Mouse (Mus musculus): ENCODE measurements at regions not wholly inside any gene's neighbourhood (a gene's known extent, or its start where the extent isn't known, plus 50 kb on each side); places are given as distances from the start of the nearest gene placed in this dataset.

DNA sequence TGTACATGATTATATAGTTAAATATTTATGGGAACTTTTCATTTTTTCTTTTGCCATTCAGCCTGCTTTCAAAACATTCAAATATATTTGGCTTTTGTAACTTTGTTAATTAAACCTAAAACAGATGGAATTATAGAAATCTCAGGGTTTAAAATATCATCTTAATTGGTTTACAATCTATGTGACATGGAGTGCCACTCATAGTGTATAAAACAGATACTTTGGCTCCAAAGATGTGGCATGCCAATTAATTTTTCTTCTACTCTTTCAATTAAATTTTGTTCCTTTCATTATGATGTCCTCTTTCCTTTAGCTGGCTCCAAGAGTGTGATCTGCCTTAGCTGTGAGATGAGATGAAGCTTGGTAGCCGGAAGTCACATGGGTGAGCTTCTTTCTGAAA is 103.0 kb downstream of the Neurod6 start:
- no peak overlapping the region for H3K9ac ChIP-seq
- H3K4me3 ChIP-seq = no peak overlapping the region
- no peaks in the 10 kb centered on the region for H3K9me3 ChIP-seq
- H3K27ac ChIP-seq = no peak overlapping the region
- H3K4me2 ChIP-seq (replicated peaks) = no peak overlapping the region
- ATAC-seq (ENCODE audit: insufficient number of reproducible peaks, insufficient read depth, low FRiP score, low TSS enrichment) = no peak
- H3K27me3 ChIP-seq = no peaks in the 10 kb centered on the region
- H3K36me3 ChIP-seq = no peaks in the 10 kb centered on the region
- WGBS = 92% methylated on average over 1 of the region's 1 CpGs
- no peaks in the 10 kb centered on the region for H3K4me1 ChIP-seq

DNA sequence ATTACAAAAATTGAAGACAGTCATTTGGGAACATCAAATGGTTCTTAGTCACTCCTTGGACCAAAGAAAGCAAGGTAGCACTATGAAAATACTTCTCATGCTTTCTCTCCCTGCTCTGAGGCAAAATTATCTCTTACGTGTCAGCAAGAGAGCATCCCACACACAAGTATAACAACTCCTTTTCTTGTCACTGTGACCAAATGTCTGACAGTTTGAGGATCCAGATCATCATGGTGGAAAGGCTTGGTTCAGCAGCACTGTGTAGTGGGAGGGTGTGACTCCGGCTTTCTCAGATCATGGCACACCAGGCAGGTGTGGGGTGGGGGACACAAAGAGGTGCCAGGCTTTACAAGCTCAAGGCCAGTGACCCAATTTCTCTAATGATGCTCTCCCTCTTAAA is 113.5 kb downstream of the Neurod6 start:
- no peaks in the 10 kb centered on the region for H3K9me3 ChIP-seq
- no peak overlapping the region for H3K9ac ChIP-seq
- H3K4me3 ChIP-seq = no peak overlapping the region
- no peak for ATAC-seq (ENCODE audit: insufficient number of reproducible peaks, insufficient read depth, low FRiP score, low TSS enrichment)
- H3K4me2 ChIP-seq (replicated peaks) = no peak overlapping the region
- H3K27me3 ChIP-seq = no peaks in the 10 kb centered on the region
- H3K36me3 ChIP-seq = no peaks in the 10 kb centered on the region
- no peaks in the 10 kb centered on the region for H3K4me1 ChIP-seq
- H3K27ac ChIP-seq = no peak overlapping the region
- 84% methylated on average over 2 of the region's 2 CpGs for WGBS

DNA sequence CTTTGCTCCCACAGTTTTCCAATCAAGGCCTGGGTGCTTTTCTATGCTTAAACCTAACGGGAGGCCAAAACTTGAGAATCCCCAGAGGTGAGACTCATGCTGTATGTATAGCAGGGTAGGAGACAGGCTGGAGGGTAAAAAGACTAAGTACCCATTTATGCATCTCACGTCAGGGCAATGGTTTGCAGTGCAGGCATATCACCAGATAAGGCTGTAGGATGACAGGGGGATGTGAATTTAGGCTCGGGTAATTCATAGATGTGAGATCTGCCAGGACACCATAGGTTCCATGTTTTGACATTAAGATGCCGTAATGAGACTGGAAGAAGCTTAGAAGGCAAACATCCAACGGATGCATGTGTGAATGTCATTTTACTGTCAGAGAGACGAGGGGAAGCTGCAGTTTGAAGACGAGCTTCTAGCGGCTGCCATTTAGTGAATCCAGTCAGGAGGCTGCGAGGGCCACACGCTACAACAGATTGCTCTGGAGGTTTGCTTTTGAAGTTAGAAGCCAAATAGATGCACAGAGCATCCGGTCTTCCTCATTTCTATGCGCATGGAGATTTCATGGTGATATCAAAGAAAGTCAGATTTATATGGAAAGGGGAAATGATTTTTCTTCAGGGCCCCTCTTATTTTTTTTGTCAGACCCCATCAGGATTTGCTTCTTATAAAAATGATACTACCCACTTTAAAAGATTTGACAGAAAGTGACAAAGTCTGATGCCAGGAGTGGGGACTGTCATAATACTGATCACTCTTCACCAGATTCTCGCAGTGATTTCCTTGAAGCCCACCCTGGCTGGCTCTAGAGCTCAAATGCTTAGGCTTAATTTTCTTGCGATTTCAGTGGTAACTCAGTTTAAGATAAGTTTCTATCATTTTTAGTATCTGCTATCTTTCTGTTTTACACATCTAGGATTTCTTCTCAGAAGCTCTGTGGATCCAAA is 113.8 kb downstream of the Adcyap1r1 start:
- Histone ChIP-seq H3K27ac (no peak overlapping the region), H3K4me1 (no peaks in the 10 kb centered on the region), H3K27me3 (no peaks in the 10 kb centered on the region), H3K9me3 (no peaks in the 10 kb centered on the region), H3K4me2 (replicated peaks) (no peak overlapping the region), H3K4me3 (no peak overlapping the region), H3K36me3 (no peaks in the 10 kb centered on the region), H3K9ac (no peak overlapping the region)
- 78% methylated on average over 14 of the region's 14 CpGs for WGBS
- ATAC-seq (ENCODE audit: insufficient number of reproducible peaks, insufficient read depth, low FRiP score, low TSS enrichment) = no peak

DNA sequence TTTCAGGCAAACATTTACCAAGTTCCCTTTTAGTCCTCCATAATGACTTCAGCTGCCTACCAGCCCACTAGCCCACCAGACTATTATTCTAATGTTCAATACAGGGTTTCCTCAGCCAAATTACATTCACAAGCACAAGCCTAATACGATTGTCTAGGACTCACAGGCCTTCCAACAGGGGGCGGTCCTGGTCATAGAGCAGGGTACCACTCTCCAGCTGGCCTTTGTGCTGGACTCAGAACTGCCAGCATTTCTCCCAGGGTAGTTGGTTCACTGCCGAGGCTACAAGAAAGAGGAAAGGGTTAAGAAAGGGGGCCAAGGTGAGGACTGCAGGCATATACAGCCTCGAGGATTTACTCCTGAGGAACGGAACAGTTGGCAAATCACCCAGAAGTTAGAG is 108.8 kb downstream of the Adcyap1r1 start:
- no peak for ATAC-seq (ENCODE audit: insufficient number of reproducible peaks, insufficient read depth, low FRiP score, low TSS enrichment)
- 51% methylated on average over 5 of the region's 5 CpGs for WGBS
- H3K36me3 ChIP-seq = no peaks in the 10 kb centered on the region
- H3K27ac ChIP-seq = no peak overlapping the region
- H3K4me2 ChIP-seq (replicated peaks) = no peak overlapping the region
- no peak overlapping the region for H3K4me3 ChIP-seq
- no peaks in the 10 kb centered on the region for H3K9me3 ChIP-seq
- 0 out of 2 replicates have a peak, but pooled peaks cover 5% of the 10 kb centered on the region for H3K27me3 ChIP-seq
- H3K4me1 ChIP-seq = no peaks in the 10 kb centered on the region
- H3K9ac ChIP-seq = no peak overlapping the region

DNA sequence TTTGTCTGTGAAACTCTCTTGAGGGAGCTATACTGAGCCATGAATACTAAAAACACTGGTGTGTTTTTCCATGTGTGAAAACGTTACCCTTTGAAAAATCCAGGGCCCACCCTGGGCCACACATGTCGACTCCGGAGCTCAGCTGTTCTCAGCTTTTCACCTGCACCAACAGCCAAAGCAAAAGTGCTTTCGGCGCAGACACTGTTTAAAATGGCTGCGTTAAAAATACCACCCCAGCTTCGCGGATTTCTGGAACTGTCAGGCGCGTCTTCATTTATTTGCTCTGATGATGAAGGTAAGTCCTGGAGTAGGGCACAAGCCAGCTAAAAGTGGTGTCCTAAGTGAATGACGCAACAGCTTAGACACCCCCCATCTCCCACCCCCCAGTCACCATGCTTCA is 108.0 kb downstream of the Adcyap1r1 start:
- Histone ChIP-seq H3K27ac (no peak overlapping the region), H3K4me2 (replicated peaks) (no peak overlapping the region), H3K4me1 (no peaks in the 10 kb centered on the region), H3K36me3 (no peaks in the 10 kb centered on the region), H3K9me3 (no peaks in the 10 kb centered on the region), H3K9ac (no peak overlapping the region), H3K4me3 (no peak overlapping the region), H3K27me3 (0 out of 2 replicates have a peak, but pooled peaks cover 5% of the 10 kb centered on the region)
- ATAC-seq (ENCODE audit: insufficient number of reproducible peaks, insufficient read depth, low FRiP score, low TSS enrichment) = no peak
- WGBS = 89% methylated on average over 11 of the region's 11 CpGs

Data from embryonic facial prominence, embryonic 12.5 days (tissue).